Mouse (Mus musculus) lung, postnatal 36 days (tissue): ENCODE data around the gene Plekhm3.
A peak's percentile ranks its signal among the peaks of the same experiment; 100 is the strongest.

Experiments used
- DNase-seq: peaks from one replicate; pipeline ENCODE4 v3.0.0; 2022; ENCODE audit warnings: mixed read lengths

Gene Plekhm3

DNA sequence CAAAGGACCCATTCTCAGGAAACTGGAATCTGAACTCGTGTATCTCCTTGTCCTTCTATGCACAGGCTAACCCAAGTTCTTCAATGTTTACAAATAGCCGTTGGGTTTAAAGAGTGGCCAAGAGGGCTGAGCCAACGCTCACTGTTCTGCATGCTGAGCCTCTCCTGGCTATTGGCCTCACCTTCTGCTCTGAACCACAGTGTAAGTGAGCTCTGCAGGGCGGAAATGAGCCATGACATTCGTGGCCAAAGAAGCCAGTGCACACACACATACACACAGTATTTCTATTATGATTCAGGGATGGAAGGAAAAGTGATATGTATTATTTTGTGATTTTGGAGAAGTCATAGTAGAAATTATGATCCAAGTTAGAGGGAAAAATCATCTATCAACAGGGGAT, 138.9 kb downstream of the Plekhm3 start:
- DNase-seq, result no peak

- DNase-seq, result no peak
These were observed 143.4 kb downstream of the Plekhm3 start for GRCm38 (mm10) chr1:64813182-64813581.

DNA sequence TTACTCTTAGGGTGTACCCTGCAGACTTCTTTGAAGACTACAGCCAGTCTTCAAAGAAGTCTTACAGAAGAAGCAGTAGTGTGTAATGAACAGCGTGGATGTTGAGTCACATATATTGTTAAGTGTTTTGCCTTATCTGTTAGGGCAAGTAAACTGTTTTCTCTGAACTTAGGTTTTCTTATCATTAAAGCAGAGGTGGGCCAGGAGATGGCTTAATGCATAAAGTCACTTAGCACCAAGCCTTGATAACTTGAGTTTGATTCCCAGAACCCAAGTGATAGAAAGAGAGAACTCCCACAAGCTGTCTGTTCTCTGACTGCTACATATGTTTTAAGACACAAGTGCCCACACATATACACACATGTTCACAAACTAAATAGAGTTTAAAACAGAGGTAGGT, 144.7 kb downstream of the Plekhm3 start:
- no peak for DNase-seq

DNA sequence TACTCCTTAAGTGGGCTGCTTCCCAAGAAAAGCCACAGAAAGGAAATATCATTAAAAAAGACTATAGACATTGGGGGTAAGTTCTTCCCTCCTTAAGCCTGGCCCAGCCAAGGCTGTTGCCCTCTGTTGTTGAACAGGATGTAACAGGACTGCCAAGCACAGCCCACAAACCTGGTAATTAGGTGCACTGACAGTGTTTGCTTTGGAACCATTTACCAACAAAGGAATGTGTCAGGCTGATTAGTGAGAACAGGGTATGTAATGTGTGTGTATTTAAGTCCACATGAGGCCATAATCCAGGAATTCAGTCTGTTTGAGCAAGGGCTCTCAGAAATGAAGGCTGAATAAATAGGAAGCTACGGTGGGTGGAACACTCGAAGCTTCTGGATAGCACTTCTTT, 147.5 kb downstream of the Plekhm3 start:
- peak; percentile 86 for DNase-seq

- peak; percentile 37 for DNase-seq
These were observed 148.9 kb downstream of the Plekhm3 start for GRCm38 (mm10) chr1:64807766-64808165.

DNA sequence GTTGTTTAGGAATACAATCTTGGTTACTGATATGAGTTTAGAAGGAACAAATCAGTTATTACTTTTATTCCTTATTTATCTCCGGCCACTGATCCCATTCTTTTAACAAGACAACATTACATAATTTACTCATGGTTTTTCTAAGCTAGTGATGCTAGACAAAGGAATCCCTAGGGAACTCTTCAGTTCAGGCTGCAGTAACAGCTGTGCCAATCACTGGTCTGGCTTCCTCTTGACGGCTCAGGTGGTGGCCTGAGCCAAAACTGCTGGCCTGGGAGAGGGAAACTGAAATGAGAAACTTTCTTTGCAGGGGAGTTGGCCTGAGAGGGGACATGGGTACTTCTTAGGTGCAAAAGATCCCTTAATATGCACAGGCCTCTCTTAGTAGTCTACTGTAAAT, 151.4 kb downstream of the Plekhm3 start:
- DNase-seq, result no peak

DNA sequence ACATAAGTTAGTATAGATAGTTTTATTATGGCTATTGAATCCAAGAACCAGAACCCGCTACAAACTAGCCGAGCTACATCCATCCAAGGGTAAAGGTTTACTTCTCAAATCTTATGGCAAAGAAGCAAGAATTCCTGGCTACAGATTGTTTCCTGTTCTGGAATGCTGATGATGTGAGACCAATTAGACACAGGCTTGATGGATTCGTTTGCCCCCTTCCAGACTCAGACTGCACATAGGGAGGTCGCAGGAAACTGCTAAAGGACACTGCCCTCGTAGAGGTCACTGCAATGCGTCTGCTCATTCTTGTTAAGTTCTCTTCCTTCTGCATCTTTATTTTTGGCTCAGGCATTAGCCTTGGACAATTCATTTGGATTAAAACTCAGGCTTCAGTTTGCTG, 154.0 kb downstream of the Plekhm3 start:
- DNase-seq, result peak; percentile 30

DNA sequence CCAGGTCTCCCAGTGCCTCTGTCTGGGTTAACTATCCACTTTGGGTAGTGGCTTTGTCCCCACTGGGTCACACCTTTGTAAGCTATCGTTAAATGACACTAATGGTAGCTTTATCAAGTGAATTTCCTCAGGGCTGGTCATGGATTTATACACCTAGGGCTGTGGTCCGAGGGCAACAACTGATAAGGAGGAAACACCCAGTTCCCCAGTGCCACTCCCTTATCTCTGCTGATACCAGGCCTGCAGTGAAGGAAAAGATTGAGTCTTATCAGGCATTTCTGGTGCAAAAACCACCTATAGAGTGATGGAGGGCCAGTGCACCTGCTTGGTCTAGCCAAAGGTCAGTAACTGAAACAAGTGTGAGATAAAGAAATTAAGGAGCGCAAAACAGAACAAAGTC, 159.0 kb downstream of the Plekhm3 start:
- DNase-seq, result no peak

- peak; percentile 41 for DNase-seq
These were observed 159.6 kb downstream of the Plekhm3 start for GRCm38 (mm10) chr1:64796867-64797582.

DNA sequence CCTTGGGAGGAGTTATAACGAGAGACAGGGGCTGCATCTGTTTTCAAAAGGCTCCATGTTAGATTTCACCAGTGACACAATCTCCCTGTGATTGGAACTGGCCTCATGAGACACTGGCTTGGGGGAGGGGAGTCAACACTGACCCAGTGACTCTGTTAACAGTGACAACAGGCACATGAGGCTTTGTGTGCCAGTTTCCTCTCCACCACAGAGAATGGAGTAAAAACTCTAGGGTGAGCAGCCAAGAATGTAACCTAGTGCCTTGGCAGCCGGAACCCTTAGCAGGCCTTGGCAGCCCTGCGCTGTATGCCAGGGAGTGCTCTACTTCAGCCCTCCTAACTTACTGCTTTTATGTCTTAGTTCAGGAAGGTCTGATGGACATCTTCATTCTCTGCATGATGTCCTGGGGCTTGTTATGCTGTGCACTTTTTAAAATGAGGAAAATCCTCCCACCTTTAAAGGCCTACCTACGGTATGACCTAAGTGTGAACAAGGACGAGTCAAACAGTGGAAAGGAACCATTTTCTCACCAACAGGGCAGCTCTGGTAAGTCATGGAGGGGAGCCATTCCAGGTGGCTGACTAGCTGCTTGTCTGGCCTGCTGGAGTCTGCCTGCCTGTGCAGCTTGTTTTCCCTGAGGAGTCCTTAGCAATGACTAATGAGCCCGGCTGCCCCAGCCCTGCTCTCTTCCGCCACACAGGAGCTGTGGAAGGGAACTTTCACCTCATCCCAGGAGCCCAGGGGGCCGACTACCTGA, 161.2 kb downstream of the Plekhm3 start:
- DNase-seq, result no peak

DNA sequence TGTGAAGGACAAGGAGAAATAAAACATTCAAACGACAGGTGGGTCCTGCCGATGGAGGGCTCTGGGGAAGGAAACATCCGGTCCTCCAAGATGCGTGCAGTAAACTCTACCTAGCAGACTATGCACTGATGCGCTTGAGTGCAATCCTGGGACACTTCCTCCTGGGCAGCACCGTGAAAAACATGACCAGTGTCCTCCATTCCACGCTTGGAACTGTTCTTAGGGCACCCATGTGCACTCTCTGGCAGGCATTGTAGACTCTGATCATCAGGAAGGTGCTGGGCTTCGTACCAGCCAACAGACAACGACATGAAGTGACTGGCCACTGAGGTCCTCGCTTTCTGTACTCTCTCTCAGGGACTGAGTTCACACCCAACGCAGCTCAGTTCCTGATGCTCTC, 162.5 kb downstream of the Plekhm3 start:
- no peak for DNase-seq

DNA sequence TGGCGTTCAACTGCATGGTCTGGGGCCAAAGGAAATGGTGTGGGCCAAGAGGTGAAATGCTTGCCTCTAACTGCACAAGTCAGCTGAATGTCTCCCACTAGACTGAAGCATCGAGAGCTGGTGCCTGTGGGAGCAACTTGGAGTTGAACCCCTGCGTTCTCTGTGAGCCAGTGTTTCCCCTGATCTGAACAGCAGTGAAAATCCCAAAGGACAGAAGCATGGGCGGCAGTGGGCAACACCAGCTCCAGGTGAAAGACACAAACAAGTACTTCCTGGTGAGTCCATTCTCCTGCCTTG, 163.4 kb downstream of the Plekhm3 start:
- DNase-seq, result no peak

DNA sequence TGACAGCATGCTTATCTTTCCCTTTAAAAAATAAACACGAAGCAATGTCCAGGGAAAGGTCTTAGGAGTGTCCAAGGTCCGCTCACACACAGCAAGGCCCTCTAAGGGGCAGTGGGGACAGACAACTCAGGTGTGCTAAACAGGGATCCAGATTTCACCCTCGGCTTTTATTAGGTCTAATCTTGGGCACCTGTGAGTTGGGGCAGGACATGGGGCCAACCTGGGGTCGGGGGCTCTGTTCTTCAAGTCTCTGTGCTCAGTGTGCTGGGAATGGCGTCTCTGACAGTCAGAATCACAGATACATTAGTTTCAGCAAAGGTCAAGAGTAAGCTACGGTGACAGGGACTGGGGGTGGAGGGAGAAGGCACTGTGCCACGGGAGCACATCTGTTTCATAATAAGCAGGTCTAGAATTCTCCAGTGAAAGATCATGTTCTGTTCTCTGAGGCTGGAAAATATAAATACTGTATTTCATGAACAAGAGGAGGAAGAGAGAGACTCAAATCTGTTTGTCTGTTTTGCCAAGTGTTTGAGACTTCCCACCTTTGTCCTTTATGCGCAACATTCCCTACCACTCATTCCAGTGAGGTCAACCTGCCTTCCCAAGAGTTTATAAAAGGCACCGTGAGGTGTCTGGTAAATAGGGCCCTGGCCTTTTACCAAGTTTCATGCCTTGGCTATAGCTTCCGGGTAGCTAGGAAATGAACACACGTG, 163.9 kb downstream of the Plekhm3 start:
- peak; percentile 52 for DNase-seq

GRCm38 (mm10) chr1:64791826-64792225, 164.8 kb downstream of the Plekhm3 start:
- DNase-seq, result peak; percentile 38

GRCm38 (mm10) chr1:64790806-64791790, 165.5 kb downstream of the Plekhm3 start:
- peak; percentile 20 for DNase-seq

DNA sequence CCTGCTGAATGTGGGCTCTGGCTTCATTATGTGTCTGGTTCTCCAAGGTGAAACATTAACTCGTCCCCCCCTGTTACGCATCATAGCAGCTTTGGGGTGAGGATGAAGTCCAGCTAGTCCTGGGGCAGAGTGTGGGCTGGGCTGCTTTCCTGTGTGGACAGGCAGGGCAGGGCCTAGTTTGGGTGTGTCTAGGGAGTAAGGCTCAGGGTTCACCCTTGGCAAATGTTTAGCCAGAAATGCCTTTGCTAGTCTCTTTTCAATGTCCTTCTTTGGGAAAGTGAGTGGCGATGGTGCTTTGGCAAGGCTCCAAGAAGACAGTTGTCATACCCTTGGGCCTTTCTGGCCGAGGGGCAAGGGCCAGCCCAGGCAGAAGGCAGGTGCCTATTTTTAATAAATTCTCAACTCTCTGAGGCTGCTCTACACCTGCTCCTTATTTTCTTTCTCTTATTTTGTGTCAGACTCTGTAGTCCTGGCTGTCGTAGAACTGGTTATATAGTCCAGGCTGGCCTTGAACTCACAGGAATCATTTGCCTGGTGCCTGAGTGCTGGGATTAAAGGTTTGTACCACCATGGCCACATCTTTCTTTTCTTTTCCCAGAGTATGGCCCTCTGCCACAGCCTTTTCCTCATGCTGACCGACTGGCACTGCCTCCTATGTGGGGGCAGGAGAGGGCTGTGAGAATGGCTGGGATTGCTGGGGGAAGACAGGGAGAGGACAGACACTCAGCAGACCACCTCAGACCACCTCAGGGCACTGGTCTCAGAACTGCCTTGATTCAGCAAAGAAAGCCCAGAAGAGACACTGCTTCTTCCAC, 168.7 kb downstream of the Plekhm3 start:
- peak; percentile 18 for DNase-seq

DNA sequence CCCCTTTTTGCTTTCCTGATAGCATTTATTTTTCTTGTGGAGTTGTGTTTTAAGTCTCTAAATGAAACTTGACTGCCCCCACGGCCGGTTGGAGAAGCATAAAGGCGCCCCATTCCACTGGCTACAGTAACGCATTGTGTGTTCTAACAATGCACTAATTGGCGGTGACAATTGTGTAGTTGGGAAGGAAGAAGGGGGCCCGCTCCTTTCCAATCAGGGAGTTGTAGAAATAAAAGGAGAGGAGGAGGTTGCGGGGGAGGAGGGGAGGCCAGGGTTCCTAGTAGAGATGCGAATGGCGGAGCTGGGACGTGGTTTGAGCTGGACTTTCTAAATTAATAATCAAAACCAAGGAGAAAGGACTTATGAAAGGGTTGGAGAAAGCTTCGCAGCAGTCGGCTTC, 176.8 kb downstream of the Plekhm3 start:
- no peak for DNase-seq

DNA sequence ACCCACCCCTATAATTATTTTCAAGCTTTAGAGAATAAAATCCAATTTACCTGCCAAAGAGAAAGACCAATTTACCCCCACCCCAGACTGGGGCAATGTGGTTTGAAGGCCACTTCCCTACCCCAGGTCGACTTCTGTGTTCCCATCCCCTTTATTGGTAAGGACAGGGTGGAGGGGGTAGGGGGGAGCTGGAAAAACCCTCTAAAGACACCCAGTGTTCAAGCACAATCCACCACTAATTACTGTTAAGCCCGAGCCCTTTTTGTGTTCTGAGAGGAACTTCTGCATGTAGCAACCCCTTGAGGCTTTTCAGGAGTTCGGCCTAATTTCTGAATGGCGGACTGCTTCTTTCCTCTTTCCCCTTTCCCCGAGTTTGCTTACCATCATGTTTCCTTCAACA, 177.2 kb downstream of the Plekhm3 start:
- DNase-seq, result no peak

DNA sequence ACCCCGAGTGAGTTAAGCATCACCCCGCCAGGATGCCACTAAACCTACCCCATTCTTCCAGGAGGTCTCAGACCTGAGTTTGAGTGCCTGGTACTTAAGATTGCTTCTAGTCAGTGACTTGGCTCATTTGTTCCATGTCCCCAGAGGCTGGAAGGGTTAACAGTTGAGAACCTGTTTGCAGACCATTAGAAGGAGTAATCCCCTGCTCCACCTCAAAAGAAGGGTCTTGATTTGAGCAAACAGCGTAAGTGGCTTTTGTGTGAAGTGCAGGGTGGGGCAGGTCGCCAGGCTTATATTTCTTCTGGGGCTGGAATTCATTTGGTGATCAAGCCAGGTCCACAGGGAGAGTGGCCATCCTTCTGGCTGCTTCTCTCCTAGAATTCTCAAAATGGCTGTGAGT, 183.3 kb downstream of the Plekhm3 start:
- DNase-seq, result no peak

DNA sequence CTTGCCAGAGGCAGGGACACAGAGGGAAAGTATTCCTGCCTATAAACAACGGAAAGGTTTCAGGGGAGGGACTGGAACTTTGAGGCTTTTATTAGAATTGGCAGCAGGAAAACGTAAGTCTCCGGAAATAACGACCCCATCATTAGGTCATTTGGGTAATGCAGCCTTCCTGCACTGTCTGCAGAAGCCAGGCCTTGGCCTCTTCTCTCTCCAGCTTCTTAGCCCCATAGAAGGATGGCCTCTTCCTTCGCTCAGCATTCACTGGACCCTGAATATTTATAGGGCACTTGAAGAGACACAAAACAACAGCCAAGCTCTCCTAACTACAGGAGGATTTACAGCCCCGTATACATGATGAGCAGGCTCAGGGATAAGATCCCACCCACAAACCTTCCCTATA, 186.5 kb downstream of the Plekhm3 start:
- DNase-seq, result no peak

- DNase-seq, result no peak
These were observed 195.0 kb downstream of the Plekhm3 start for GRCm38 (mm10) chr1:64761646-64762045.

GRCm38 (mm10) chr1:64757766-64758165, 198.9 kb downstream of the Plekhm3 start:
- DNase-seq, result peak; percentile 6
